Mouse (Mus musculus) embryonic fibroblast, embryonic 13.5 days (primary cell): ENCODE data around the gene Gpr55.

Experiments used
- CTCF ChIP-seq: IDR thresholded peaks from 2 replicates; pipeline ENCODE4 v1.5.1; 2011; ENCODE audit warnings: mild to moderate bottlenecking, control low read depth, low read length, moderate library complexity, borderline replicate concordance; ENCODE audit not compliant: insufficient read depth
- POLR2A ChIP-seq: IDR thresholded peaks from 2 replicates; pipeline ENCODE4 v1.6.1; 2011; ENCODE audit warnings: low read depth, mild to moderate bottlenecking, control low read depth, low read length, moderate library complexity

GRCm38 (mm10) chr1:85915890-85916289 lies 44.9 kb downstream of the Gpr55 start:
- TF ChIP-seq CTCF = no peak
- no peak for TF ChIP-seq POLR2A
